Mouse (Mus musculus) bone marrow, adult 2 months (tissue): ENCODE data around the gene Plxnd1. TPM values are rescaled to one million over a fixed set of nuclear protein-coding genes. Genes with fewer than 3 reads are reported as not detected.

ENCODE experiments used
- H3K27ac ChIP-seq: fragments of 200-500 bp; 2 replicates; pipeline ENCODE4 v1.5.1; 2012; ENCODE audit warnings: low read depth, mild to moderate bottlenecking, control low read depth, inconsistent platforms, low read length; ENCODE audit not compliant: control insufficient read depth, poor library complexity, insufficient read depth
- H3K4me1 ChIP-seq: fragments of 200-500 bp; 2 replicates; pipeline ENCODE4 v1.6.1; 2011; ENCODE audit warnings: low read length; ENCODE audit not compliant: control insufficient read depth, insufficient read depth
- H3K4me3 ChIP-seq: fragments of 200-500 bp; replicated peaks from 2 replicates; pipeline ENCODE3; 2011; ENCODE audit warnings: mild to moderate bottlenecking, low read depth, low read length, control low read depth; ENCODE audit not compliant: control insufficient read depth
- CTCF ChIP-seq: fragments of 200-500 bp; IDR thresholded peaks from 2 replicates; pipeline ENCODE4 v1.5.1; 2011; ENCODE audit warnings: low read length, control low read depth; ENCODE audit not compliant: control insufficient read depth, insufficient read depth
- POLR2A ChIP-seq: fragments of 200-500 bp; IDR thresholded peaks from 2 replicates; pipeline ENCODE4 v1.6.1; 2011; ENCODE audit warnings: low read depth, mild to moderate bottlenecking, control low read depth, low read length, borderline replicate concordance; ENCODE audit not compliant: control insufficient read depth
- WGBS: fragments of 180-500 bp; shearing (Covaris S2); methylation state at CpG from one replicate; pipeline ENCODE4 v1.1.7; 2018; 5-methylcytosine and 5-hydroxymethylcytosine counted together
- polyA plus RNA-seq: library from polyadenylated mRNA; stranded (reverse); fragments of >200 nt; gene quantifications from 2 replicates; pipeline ENCODE4 v1.2.4, GENCODE M21; 2011; ENCODE audit warnings: low replicate concordance; ENCODE audit not compliant: missing spikeins, insufficient read depth, insufficient read length

Plxnd1 gene
- polyA plus RNA-seq, 1 experiment, result 23.8 TPM

- WGBS, result 11% methylated on average over 6 of the region's 6 CpGs
- peak overlapping the region; percentile 25; the same call in 1 of the 2 replicates for H3K27ac ChIP-seq
- TF ChIP-seq CTCF (no peak), POLR2A (no peak)
- peaks cover 5% of the 10 kb centered on the region; the same call in 1 of the 2 replicates for H3K4me1 ChIP-seq
- no peak overlapping the region for H3K4me3 ChIP-seq
Measured at GRCm38 (mm10) chr6:115996171-115996851, 1.5 kb upstream of the Plxnd1 start.

GRCm38 (mm10) chr6:115995531-115995941 lies 731 bp upstream of the Plxnd1 start:
- H3K4me1 ChIP-seq, result peaks cover 5% of the 10 kb centered on the region; the same call in 1 of the 2 replicates
- TF ChIP-seq POLR2A (no peak), CTCF (no peak)
- H3K4me3 ChIP-seq, result no peak overlapping the region
- 28% methylated on average over 4 of the region's 4 CpGs for WGBS
- peak overlapping the region; percentile 25; the same call in 1 of the 2 replicates for H3K27ac ChIP-seq

- H3K27ac ChIP-seq, result peak overlapping the region; percentile 36; the same call in 1 of the 2 replicates
- peaks cover 5% of the 10 kb centered on the region; the same call in 1 of the 2 replicates for H3K4me1 ChIP-seq
- WGBS, result under 1% methylated on average over 93 of the region's 93 CpGs
- peak overlapping the region; percentile 54 for H3K4me3 ChIP-seq
- TF ChIP-seq CTCF (no peak), POLR2A (no peak)
Measured at GRCm38 (mm10) chr6:115994146-115994876, 494 bp downstream of the Plxnd1 start.

- TF ChIP-seq POLR2A (no peak), CTCF (no peak)
- Histone ChIP-seq H3K4me3 (peak overlapping the region; percentile 54), H3K4me1 (peaks cover 5% of the 10 kb centered on the region; the same call in 1 of the 2 replicates), H3K27ac (peak overlapping the region; percentile 4; the same call in 1 of the 2 replicates)
- whole genome bisulfite sequencing, result 3% methylated on average over 86 of the region's 86 CpGs
Measured at GRCm38 (mm10) chr6:115993463-115994145, 1.2 kb downstream of the Plxnd1 start.

GRCm38 (mm10) chr6:115992981-115993380 lies 1.8 kb downstream of the Plxnd1 start:
- Histone ChIP-seq H3K4me3 (peak overlapping the region; percentile 38), H3K27ac (no peak overlapping the region), H3K4me1 (peaks cover 5% of the 10 kb centered on the region; the same call in 1 of the 2 replicates)
- TF ChIP-seq CTCF, result no peak
- no peak for TF ChIP-seq POLR2A
- WGBS, result 63% methylated on average over 6 of the region's 6 CpGs

GRCm38 (mm10) chr6:115991881-115992620 lies 2.8 kb downstream of the Plxnd1 start:
- peak overlapping the region; percentile 2 for H3K4me3 ChIP-seq
- no peak overlapping the region; the same call in 1 of the 2 replicates for H3K27ac ChIP-seq
- TF ChIP-seq POLR2A (no peak), CTCF (no peak)
- peaks cover 6% of the 10 kb centered on the region; the same call in 1 of the 2 replicates for H3K4me1 ChIP-seq
- 59% methylated on average over 10 of the region's 10 CpGs for WGBS

GRCm38 (mm10) chr6:115991108-115991880 lies 3.5 kb downstream of the Plxnd1 start:
- no peak for TF ChIP-seq CTCF
- no peak for TF ChIP-seq POLR2A
- Histone ChIP-seq H3K4me3 (no peak overlapping the region), H3K4me1 (peaks cover 6% of the 10 kb centered on the region), H3K27ac (no peak overlapping the region; the same call in 1 of the 2 replicates)
- 39% methylated on average over 13 of the region's 13 CpGs for WGBS
